Mouse (Mus musculus): ENCODE results near the gene Ifna11. TPM values are rescaled to one million over a fixed set of nuclear protein-coding genes. Genes with fewer than 3 reads are reported as not detected.
"Not testable (repeated sequence)": the region's sequence is repeated elsewhere in the genome, so short reads cannot be mapped to it uniquely, and the experiment has no call there.

Ifna11 gene
- not detected for polyA plus RNA-seq (2017; shearing (Covaris generic))

GRCm38 (mm10) chr4:88819659-88820058, at the start of gene Ifna11:
Gene Ifna11, plus strand, starts transcription at chr4:88819959.
- no peak for ATAC-seq

- not testable (repeated sequence) for ATAC-seq
Measured at GRCm38 (mm10) chr4:88773534-88773933, 46.2 kb upstream of the Ifna11 start, which contains the start of gene Gm13290. Gene Gm13290, plus strand, starts transcription at chr4:88773834.

GRCm38 (mm10) chr4:88776622-88777021, 43.1 kb upstream of the Ifna11 start, which contains the start of gene Gm13289:
Gene Gm13289, plus strand, starts transcription at chr4:88776922.
- ATAC-seq = not testable (repeated sequence)

GRCm38 (mm10) chr4:88779550-88779949, 40.2 kb upstream of the Ifna11 start, which contains the start of gene Gm13272:
Gene Gm13272, plus strand, starts transcription at chr4:88779850.
- not testable (repeated sequence) for ATAC-seq

GRCm38 (mm10) chr4:88780320-88780719, 39.4 kb upstream of the Ifna11 start:
- ATAC-seq = not testable (repeated sequence)

- not testable (repeated sequence) for ATAC-seq
Measured at GRCm38 (mm10) chr4:88781831-88782230, 37.9 kb upstream of the Ifna11 start, which contains the start of gene Ifnz. Gene Ifnz, plus strand, starts transcription at chr4:88782131.

- ATAC-seq = not testable (repeated sequence)
Measured at GRCm38 (mm10) chr4:88782335-88782734, 37.4 kb upstream of the Ifna11 start.

GRCm38 (mm10) chr4:88785409-88785808, 34.4 kb upstream of the Ifna11 start, which contains the start of gene Gm13276:
Gene Gm13276, plus strand, starts transcription at chr4:88785709.
- not testable (repeated sequence) for ATAC-seq

- not testable (repeated sequence) for ATAC-seq
Measured at GRCm38 (mm10) chr4:88788402-88788801, 31.4 kb upstream of the Ifna11 start, which contains the start of gene Gm13277. Gene Gm13277, plus strand, starts transcription at chr4:88788632.

- ATAC-seq = not testable (repeated sequence)
Measured at GRCm38 (mm10) chr4:88791250-88791649, 28.5 kb upstream of the Ifna11 start, which contains the start of gene Gm13278. Gene Gm13278, plus strand, starts transcription at chr4:88791550.

- ATAC-seq = not testable (repeated sequence)
Measured at GRCm38 (mm10) chr4:88793936-88794675, 25.7 kb upstream of the Ifna11 start, which contains the start of gene Gm13275. Gene Gm13275, plus strand, starts transcription at chr4:88794487.

GRCm38 (mm10) chr4:88797097-88797496, 22.7 kb upstream of the Ifna11 start, which contains the start of gene Gm13279:
Gene Gm13279, plus strand, starts transcription at chr4:88797397.
- ATAC-seq = not testable (repeated sequence)

GRCm38 (mm10) chr4:88799365-88799764, 20.4 kb upstream of the Ifna11 start, which contains the start of gene Gm13285:
Gene Gm13285, plus strand, starts transcription at chr4:88799665.
- ATAC-seq = not testable (repeated sequence)

- ATAC-seq = not testable (repeated sequence)
Measured at GRCm38 (mm10) chr4:88802954-88803353, 16.8 kb upstream of the Ifna11 start, which contains the start of gene Gm13287. Gene Gm13287, plus strand, starts transcription at chr4:88803254.

GRCm38 (mm10) chr4:88805231-88805630, 14.5 kb upstream of the Ifna11 start, which contains the start of gene Gm13288:
Gene Gm13288, plus strand, starts transcription at chr4:88805531.
- ATAC-seq = not testable (repeated sequence)

- not testable (repeated sequence) for ATAC-seq
Measured at GRCm38 (mm10) chr4:88805761-88806160, 14.0 kb upstream of the Ifna11 start.

GRCm38 (mm10) chr4:88815928-88816327, 3.8 kb upstream of the Ifna11 start, which contains the start of gene Ifna7:
Gene Ifna7, plus strand, starts transcription at chr4:88816228.
- ATAC-seq = no peak

GRCm38 (mm10) chr4:88822995-88823394, 3.2 kb downstream of the Ifna11 start:
- peak; percentile 78 for ATAC-seq

- ATAC-seq = not testable (repeated sequence)
Measured at GRCm38 (mm10) chr4:88827116-88827515, 7.4 kb downstream of the Ifna11 start, which contains the start of gene Ifna6. Gene Ifna6, plus strand, starts transcription at chr4:88827416.

- peak; percentile 74 for ATAC-seq
Measured at GRCm38 (mm10) chr4:88830523-88830922, 10.8 kb downstream of the Ifna11 start.

- ATAC-seq = not testable (repeated sequence)
Measured at GRCm38 (mm10) chr4:88835225-88835624, 15.5 kb downstream of the Ifna11 start, which contains the start of gene Ifna5. Gene Ifna5, plus strand, starts transcription at chr4:88835525.

- ATAC-seq = peak; percentile 71
Measured at GRCm38 (mm10) chr4:88838828-88839227, 19.1 kb downstream of the Ifna11 start.

GRCm38 (mm10) chr4:88840058-88840457, 20.3 kb downstream of the Ifna11 start:
- no peak for ATAC-seq

All from CD4-positive, CD25-positive, alpha-beta regulatory T cell, adult 4 months (primary cell).